Comparison of ENCODE assay signal across 10 mouse cellular contexts in the genomic region with DNA sequence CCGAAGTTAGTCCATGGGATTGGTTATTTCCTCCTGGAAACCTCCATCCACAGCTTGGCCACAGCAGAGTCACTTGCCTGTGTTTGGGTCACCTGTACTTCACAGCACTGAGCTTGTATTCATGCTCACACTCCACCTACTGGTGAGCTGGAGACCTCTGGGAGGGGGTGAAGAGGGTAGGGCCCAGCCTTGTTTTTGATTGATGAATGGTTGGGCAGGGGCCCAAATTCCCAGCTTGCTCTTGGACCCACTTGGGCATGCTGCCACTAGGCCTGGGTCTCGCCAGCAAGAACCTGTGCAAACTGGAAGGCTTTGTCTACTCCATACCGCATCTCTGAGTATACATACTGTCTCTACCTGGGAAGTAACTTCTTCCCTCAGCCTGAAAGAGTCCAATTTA. TPM values are rescaled to one million over a fixed set of nuclear protein-coding genes. Genes with fewer than 3 reads are reported as not detected.
DNase-seq lines count a peak whose midpoint lies in the region; ATAC-seq lines count a peak whose summit lies in the region.
"Had no signal": no experiment of that assay in that cellular context is flagged by ENCODE, and none has a peak within 500 bp of the region (broad histone marks: within the 10 kb centered on the region; RNA-seq: fewer than 3 reads in every experiment).

No protein-coding gene starts in this region.

- H3K9ac ChIP-seq in forebrain, embryonic 14.5 days (ENCODE audit: low read length), result no peak overlapping the region
- no peak overlapping the region for H3K9ac ChIP-seq in forebrain, embryonic 12.5 days
- no peak overlapping the region for H3K9ac ChIP-seq in stomach, embryonic 16.5 days (ENCODE audit: low read length)

- peaks cover 27% of the 10 kb centered on the region for H3K36me3 ChIP-seq in forebrain, embryonic 14.5 days (ENCODE audit: control insufficient read depth, insufficient read depth, low read length)
- peaks cover 24% of the 10 kb centered on the region for H3K36me3 ChIP-seq in forebrain, embryonic 12.5 days (replicated peaks)
- H3K36me3 ChIP-seq in stomach, embryonic 16.5 days (ENCODE audit: control insufficient read depth, insufficient read depth, low read length), result 0 out of 2 replicates have a peak, but pooled peaks cover 20% of the 10 kb centered on the region

- 39% methylated on average over 3 of the region's 3 CpGs for WGBS in forebrain, embryonic 14.5 days
- 70% methylated on average over 3 of the region's 3 CpGs for WGBS in forebrain, embryonic 12.5 days
- 62% methylated on average over 3 of the region's 3 CpGs for WGBS in stomach, embryonic 16.5 days

- no peak overlapping the region for H3K27ac ChIP-seq in forebrain, embryonic 14.5 days (ENCODE audit: low read depth, low read length)
- H3K27ac ChIP-seq in forebrain, embryonic 12.5 days, result no peak overlapping the region
- H3K27ac ChIP-seq in stomach, embryonic 16.5 days (ENCODE audit: low read length), result no peak overlapping the region

- ATAC-seq in forebrain, embryonic 14.5 days, result peak; percentile 61
- ATAC-seq in forebrain, embryonic 12.5 days (ENCODE audit: low FRiP score), result no peak
- peak; percentile 35; the same call in 1 of the 2 replicates for ATAC-seq in stomach, embryonic 16.5 days (ENCODE audit: insufficient read depth, low FRiP score)

- DNase-seq in forebrain, embryonic 14.5 days (ENCODE audit: low spot score), result peak; percentile 74
- peak; percentile 34 for DNase-seq in kidney, postnatal 14 days
- no peak for DNase-seq in kidney, adult 8-10 months
- DNase-seq in retina, postnatal 1 day, result peak; percentile 28
- DNase-seq in retina, embryonic 14.5 days (ENCODE audit: low spot score), result no peak
- DNase-seq in natural killer cell, adult 2 months (ENCODE audit: low spot score in 2 of 2), result no peak
- DNase-seq: cerebellum, adult 11 months; right cerebral cortex, adult 18-20 months had no signal

- H3K4me2 ChIP-seq in forebrain, embryonic 14.5 days (ENCODE audit: low read length), result no peak overlapping the region
- H3K4me2 ChIP-seq in forebrain, embryonic 12.5 days, result no peak overlapping the region
- H3K4me2 ChIP-seq in stomach, embryonic 16.5 days (ENCODE audit: low read depth, low read length), result no peak overlapping the region

- no peaks in the 10 kb centered on the region for H3K27me3 ChIP-seq in forebrain, embryonic 14.5 days (replicated peaks; ENCODE audit: control insufficient read depth, insufficient read depth, low read length)
- no peaks in the 10 kb centered on the region for H3K27me3 ChIP-seq in forebrain, embryonic 12.5 days
- H3K27me3 ChIP-seq in stomach, embryonic 16.5 days (ENCODE audit: control insufficient read depth, insufficient read depth, low read length), result no peaks in the 10 kb centered on the region

- no peak overlapping the region for H3K4me3 ChIP-seq in forebrain, embryonic 14.5 days (ENCODE audit: low read depth, low read length)
- H3K4me3 ChIP-seq in forebrain, embryonic 12.5 days (replicated peaks), result no peak overlapping the region
- H3K4me3 ChIP-seq in stomach, embryonic 16.5 days (replicated peaks; ENCODE audit: low read length), result no peak overlapping the region

- H3K4me1 ChIP-seq in forebrain, embryonic 14.5 days (ENCODE audit: control insufficient read depth, insufficient read depth, low read length), result no peaks in the 10 kb centered on the region
- peaks cover 5% of the 10 kb centered on the region for H3K4me1 ChIP-seq in forebrain, embryonic 12.5 days
- H3K4me1 ChIP-seq in stomach, embryonic 16.5 days (ENCODE audit: control insufficient read depth, insufficient read depth, low read length), result no peaks in the 10 kb centered on the region; the same call in 1 of the 2 replicates

- H3K9me3 ChIP-seq in forebrain, embryonic 14.5 days (replicated peaks; ENCODE audit: control insufficient read depth, low read length), result no peaks in the 10 kb centered on the region
- H3K9me3 ChIP-seq in forebrain, embryonic 12.5 days, result no peaks in the 10 kb centered on the region
- H3K9me3 ChIP-seq in stomach, embryonic 16.5 days (replicated peaks; ENCODE audit: control insufficient read depth, low read length), result no peaks in the 10 kb centered on the region

RNA-seq across cellular contexts. Expression of a gene that starts 8.4 kb away (rescaled TPM):
- polyA plus RNA-seq in forebrain, embryonic 14.5 days (2014; fragmentation: Nextera tagmentation; extraction: Ambion mirVana), result 11.2 and 13.1 TPM in 2 replicates
- 13.9 and 14.2 TPM in 2 replicates for polyA plus RNA-seq in forebrain, embryonic 12.5 days (2016; fragmentation: Nextera tagmentation; extraction: Ambion mirVana)
- polyA plus RNA-seq in stomach, embryonic 16.5 days (2015; fragmentation: Nextera tagmentation; extraction: Ambion mirVana), result 10.6 TPM in 2 replicates

RNA-seq across cellular contexts. Expression of a gene that starts 26.6 kb away (rescaled TPM):
- 43.9 and 56.0 TPM in 2 replicates for polyA plus RNA-seq in forebrain, embryonic 14.5 days (2014; fragmentation: Nextera tagmentation; extraction: Ambion mirVana)
- polyA plus RNA-seq in forebrain, embryonic 12.5 days (2016; fragmentation: Nextera tagmentation; extraction: Ambion mirVana), result 59.2 and 65.4 TPM in 2 replicates
- 68.3 and 69.7 TPM in 2 replicates for polyA plus RNA-seq in stomach, embryonic 16.5 days (2015; fragmentation: Nextera tagmentation; extraction: Ambion mirVana)

Comparison
In these comparisons a context has a peak if more than half of its experiments do, and no peak if none do; other contexts are left out.
1. DNase-seq: peak in forebrain, embryonic 14.5 days (single experiment), kidney, postnatal 14 days (single experiment) and retina, postnatal 1 day (single experiment); none in kidney, adult 8-10 months (0 of 2), retina, embryonic 14.5 days (single experiment) and natural killer cell, adult 2 months (0 of 2).